Mouse (Mus musculus): Measurements from ENCODE around the gene Rnf157. TPM values are rescaled to one million over a fixed set of nuclear protein-coding genes. Genes with fewer than 3 reads are reported as not detected.
"Not testable (repeated sequence)": the region's sequence is repeated elsewhere in the genome, so short reads cannot be mapped to it uniquely, and the experiment has no call there.

Rnf157 gene
- total RNA-seq, 1 experiment from 2014 or later, result 9.2 TPM

DNA sequence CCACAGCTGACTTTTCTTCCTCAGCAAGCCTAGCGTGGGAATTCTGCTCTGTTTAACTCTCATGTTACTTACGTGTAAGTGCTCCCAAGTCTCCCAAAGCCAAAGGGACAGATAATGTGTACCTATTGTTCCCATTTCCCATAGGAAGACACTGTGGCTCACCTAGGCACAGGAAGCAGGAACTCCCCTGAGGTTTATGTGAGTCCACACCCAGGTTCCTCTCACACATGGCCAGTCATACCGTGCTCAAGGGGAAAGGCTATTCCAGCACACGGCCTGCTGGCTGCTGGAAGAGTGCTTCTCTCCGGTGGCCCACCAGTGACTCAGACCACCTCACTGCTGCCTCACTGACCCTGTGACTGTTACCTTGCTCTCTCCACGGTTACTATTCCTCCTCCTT, 8.3 kb upstream of the Rnf157 start:
- ATAC-seq (replicated peaks; ENCODE audit: low read depth, poor library complexity, severe bottlenecking), result no peak

DNA sequence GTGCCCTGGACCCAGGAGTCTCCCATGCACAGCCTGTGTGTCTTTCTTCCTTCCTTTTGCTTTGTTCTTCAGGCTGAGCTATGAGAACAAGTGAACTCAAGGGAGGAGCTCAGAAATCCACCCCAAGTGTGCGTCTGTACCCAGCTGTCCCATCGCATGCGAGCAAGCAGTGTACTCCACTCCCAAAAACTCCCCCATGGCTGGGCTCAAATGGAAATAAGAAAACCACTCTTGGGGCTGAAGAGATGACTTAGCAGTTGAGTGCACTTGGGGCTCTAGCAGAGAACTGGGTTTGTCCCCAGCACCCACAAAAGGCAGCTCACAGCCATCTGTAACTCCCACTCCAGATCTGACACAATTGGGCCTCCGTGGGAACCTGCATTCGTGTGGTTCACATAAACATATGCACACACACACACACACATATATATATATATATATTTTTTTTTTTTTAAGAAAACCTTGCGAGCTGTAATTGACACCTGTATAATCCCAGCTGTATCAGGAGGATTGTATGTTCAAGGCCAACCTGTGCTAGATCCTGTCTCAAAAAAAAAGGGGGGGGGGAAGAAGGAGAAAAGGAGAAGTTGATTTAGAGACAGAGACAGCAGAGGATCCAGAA, 6.1 kb upstream of the Rnf157 start:
- ATAC-seq (replicated peaks; ENCODE audit: low read depth, poor library complexity, severe bottlenecking), result no peak; the same call in 1 of the 2 replicates

DNA sequence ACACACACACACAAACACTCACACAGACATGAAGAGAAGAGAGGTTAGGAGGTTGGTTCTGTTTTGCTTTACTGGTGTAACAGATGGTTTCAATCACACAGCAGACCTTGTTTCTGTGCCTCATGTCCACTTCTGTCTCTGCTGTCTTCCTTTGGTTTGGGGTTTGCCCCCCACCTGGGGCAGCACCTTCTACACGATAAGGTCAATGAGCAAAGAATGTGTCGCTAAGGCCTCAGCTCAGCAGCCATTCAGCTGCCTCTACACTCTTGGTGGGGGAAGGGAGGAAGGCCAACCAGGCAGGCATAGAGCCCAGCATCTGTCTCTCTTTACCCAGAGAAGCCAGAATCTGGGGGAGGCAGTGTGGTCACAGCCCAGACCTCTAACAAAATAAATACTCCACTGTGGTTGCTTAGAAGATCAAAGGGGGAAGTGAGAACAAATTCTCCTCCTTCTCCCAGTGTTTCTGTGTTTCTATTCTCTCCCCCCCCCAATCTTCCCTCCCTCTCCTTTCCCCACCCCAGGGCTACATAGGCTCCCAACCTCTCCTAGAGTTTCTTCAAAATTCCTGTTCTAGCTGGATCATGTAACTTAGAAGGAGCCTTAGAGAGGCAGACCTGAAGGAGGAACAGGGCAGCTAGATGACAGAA, 5.5 kb upstream of the Rnf157 start:
- ATAC-seq (replicated peaks; ENCODE audit: low read depth, poor library complexity, severe bottlenecking), result peak; percentile 84

GRCm38 (mm10) chr11:116417054-116417453, 4.2 kb upstream of the Rnf157 start:
- ATAC-seq (replicated peaks; ENCODE audit: low read depth, poor library complexity, severe bottlenecking), result no peak

- ATAC-seq (replicated peaks; ENCODE audit: low read depth, poor library complexity, severe bottlenecking), result no peak
Observed at GRCm38 (mm10) chr11:116416196-116416943, 3.5 kb upstream of the Rnf157 start.

GRCm38 (mm10) chr11:116413631-116414022, 795 bp upstream of the Rnf157 start:
- ATAC-seq (replicated peaks; ENCODE audit: low read depth, poor library complexity, severe bottlenecking), result no peak

DNA sequence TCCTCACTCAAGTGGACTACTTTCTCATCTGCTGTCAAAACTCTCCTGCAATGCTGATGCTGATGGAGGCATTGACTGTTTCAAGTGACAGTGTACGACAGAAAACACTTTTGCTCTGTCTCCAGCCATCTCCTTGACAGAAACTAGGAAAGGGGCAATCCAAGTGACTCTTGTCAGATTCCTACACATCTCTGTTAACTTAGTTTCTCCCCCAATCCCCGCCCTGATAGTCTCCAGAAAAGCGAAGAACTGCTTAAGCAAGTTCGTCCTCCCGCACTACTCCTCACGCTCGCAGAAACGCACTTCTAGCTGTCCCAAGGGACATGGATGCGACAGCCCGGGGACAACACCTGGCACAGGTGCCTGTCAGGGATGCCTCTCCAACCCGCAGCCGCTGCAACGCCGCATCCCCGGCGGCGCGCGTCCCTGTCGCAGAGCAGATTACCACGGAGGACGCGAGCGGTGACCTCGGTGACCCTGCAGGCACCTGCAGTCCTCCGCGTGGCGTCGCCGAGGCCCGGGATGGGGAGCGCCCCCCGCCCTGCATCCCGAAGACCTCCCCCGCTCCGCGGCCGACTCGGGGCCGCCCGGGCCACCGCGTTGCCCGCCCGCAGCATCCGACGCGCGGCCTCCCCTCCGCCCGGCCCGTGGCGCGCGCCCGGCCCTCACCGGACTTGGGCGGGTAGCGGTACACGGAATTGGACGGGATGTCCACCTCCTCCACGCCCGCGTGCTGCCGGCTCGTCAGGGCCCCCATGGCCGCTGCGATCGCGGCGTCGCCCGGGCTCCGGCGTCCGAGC, 604 bp downstream of the Rnf157 start:
- 0 out of 2 replicates have a peak, but pooled peaks have one; percentile 23 for ATAC-seq (replicated peaks; ENCODE audit: low read depth, poor library complexity, severe bottlenecking)

DNA sequence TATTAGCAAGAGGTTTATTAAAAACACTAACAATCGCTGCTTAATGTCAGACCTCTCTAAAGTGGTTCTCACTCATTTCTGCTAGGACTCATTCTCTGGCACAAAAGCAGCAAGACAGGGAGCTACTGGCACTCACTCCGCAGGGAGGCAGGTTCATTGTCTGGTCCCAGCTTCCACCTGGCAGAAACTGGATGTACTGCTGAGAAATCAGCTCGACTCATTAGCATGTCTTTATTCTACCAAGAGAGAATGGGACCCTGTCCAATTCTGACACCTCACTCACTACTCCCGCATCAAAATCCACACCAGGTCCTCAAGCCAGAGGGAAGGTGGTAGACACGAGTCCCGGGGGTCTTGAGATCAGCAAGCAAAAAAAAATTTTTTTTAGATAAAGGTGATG, 1.2 kb downstream of the Rnf157 start:
- ATAC-seq (replicated peaks; ENCODE audit: low read depth, poor library complexity, severe bottlenecking), result no peak

DNA sequence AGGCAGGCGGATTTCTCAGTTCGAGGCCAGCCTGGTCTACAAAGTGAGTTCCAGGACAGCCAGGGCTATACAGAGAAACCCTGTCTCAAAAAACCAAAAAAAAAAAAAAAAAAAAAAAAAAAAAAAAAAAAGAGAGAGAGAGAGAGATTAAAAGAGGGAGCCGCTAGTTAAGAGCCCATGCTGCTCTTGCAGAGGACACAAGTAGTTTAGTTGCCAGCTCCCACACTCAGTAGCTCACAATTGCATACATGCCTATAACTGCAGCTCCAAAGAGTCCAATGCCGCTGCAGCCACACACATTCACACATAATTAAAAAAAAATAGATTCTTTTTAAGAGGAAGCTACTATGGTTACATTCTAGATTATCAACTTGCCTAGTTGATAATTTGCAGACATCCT, 2.4 kb downstream of the Rnf157 start:
- not testable (repeated sequence) for ATAC-seq (replicated peaks; ENCODE audit: low read depth, poor library complexity, severe bottlenecking)

DNA sequence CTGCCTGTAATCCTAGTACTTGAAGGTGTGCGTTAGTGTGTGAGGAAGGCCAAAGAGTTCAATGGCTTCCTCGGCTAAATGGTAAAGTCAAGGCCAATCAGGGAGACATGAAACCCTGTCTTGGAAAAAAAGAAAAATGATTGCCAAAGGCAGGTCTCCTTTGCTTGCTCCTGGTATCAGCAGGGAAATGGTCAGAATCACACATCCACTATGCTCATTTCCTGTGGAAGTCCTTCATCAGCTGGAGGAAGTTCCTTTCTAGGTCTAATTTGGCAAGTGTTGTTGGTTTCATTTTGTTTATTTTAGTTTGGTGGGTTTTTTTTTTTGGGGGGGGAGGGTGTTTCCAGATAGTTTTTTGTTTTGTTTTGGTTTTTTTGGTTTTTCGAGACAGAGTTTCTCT, 3.8 kb downstream of the Rnf157 start:
- no peak for ATAC-seq (replicated peaks; ENCODE audit: low read depth, poor library complexity, severe bottlenecking)

DNA sequence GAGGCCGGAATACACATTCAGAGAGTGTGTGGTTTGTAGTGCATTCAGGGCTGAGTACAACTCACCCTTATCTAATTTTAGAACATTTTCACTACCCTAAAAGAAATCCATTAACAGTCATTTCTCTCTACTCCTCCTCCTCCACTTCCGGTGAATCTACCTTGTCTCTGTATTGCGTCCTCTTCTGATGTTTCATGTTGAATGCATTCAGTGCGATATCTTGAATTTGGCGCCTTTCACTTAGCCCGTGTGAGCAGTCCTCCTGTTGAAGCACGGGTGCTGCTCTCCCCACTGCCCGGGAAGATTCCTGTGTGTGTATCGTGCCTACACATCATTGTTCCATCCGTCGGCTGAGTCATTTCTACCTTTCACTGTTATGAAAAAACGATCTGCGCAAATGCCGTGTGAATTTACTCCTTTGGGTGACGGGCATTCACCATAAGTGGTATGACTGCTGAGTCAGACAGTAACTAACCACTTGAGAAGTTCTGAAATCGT, 6.6 kb downstream of the Rnf157 start:
- 0 out of 2 replicates have a peak, but pooled peaks have one; percentile 39 for ATAC-seq (replicated peaks; ENCODE audit: low read depth, poor library complexity, severe bottlenecking)

- ATAC-seq (replicated peaks; ENCODE audit: low read depth, poor library complexity, severe bottlenecking), result no peak
Observed at GRCm38 (mm10) chr11:116405601-116406000, 7.2 kb downstream of the Rnf157 start.

DNA sequence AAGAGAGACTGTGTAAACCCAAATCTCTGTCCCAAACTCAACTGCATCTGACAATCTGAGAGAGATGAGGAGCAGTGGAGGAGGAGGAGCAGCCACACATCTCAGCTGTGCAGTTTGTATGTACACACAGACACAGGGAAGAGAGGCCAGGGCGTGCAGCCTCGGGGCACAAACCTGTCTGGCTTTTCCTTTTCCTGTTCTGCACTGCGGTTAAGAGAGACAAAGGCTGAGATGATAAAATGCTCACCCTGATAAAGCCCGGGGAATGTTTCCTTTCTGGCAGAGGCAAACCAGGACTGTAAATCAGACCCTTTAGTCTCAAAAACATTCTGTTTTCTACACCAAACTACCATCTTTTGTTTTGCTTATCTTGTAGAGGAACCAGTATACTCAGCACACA, 12.3 kb downstream of the Rnf157 start:
- peak; percentile 50 for ATAC-seq (replicated peaks; ENCODE audit: low read depth, poor library complexity, severe bottlenecking)

GRCm38 (mm10) chr11:116398348-116398677, 14.5 kb downstream of the Rnf157 start:
- ATAC-seq (replicated peaks; ENCODE audit: low read depth, poor library complexity, severe bottlenecking), result no peak

DNA sequence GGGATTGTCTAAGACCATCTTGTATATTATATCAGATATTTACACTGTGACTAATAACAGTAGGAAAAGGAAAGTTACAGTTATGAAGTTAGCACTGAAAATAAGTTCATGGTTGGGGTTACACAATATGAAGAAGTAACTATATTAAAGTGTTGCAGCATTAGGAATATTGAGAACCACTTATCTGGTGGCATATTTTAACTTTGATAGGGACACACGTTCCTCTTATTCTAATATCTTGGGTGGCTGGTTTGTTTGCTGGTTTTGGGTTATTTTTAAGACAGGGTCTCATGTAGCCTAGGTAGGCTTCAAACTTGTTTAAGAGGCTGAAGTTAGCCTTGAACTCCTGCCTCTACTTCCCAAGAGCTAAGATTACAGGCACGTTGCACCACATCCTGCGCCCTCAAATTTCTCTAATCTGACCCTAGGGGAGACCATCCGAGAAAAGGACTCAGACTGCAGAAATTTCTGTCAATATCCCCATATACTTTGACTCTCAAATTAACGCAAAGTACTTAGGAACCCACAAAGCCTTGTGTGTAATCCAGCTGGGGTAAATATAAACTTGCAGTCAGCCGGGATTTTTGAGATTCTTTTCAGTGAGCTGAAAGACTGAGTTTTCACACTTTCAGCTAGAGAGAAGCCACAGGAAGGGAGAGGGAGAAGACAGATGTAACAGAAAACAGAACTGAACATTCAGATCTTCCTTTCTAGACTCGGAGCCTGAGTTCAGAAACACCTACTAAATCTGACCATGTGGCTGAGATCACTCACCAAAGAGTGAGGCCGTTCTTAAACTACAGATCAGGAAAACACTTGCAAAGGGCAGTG, 15.1 kb downstream of the Rnf157 start:
- ATAC-seq (replicated peaks; ENCODE audit: low read depth, poor library complexity, severe bottlenecking), result no peak

GRCm38 (mm10) chr11:116396934-116397330, 15.9 kb downstream of the Rnf157 start:
- no peak for ATAC-seq (replicated peaks; ENCODE audit: low read depth, poor library complexity, severe bottlenecking)

DNA sequence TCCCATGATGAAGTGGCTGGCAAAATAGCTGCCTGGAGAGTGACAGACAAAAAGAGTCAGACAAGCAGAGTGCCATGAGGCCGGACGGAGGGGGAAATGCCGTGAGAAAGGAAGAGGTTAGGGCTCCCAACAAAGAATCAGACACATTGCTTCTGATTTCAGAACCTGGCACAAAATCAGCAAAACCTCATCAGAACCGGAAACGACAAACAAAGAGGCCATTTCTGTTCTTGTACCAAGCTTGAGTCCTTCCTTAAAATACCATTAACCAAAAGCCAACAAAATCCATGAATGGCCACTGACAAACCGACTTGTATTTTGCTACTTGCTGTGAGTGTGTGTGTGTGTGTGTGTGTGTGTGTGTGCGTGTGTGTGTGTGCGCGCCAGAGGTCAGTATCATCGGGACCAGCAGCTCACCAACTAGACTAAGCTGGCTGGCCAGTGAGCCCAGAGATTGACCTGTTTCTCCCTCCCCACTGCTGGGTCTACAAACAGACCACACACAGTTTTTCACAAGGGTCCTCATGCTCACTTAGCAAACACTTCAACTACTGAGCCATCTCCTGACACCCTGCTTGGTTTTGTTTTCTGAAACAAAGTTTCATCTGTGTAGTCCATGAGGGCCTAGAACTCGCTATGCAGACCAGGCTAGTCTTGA, 16.4 kb downstream of the Rnf157 start:
- ATAC-seq (replicated peaks; ENCODE audit: low read depth, poor library complexity, severe bottlenecking), result no peak

DNA sequence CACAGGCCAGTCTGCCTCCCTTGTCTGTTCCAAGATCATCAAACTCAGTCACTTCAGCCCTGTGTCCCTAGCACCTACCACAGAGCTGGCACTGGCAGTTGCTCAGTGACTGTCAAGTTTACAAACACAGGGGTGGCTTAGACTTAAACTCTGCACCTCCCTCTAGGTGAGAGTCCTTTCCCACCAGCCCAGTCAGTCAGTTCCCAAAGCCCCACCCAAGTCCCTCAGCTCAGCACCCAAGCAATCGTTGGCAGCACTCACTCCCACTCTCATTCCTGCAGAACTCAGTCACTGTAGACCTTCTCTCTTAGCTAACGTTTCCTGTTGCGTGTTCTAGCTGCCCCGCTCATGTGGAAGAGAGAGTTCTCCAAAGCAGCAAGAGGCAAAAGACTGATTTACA, 18.1 kb downstream of the Rnf157 start:
- ATAC-seq (replicated peaks; ENCODE audit: low read depth, poor library complexity, severe bottlenecking), result peak; percentile 42

Measured in common myeloid progenitor, adult 5-6 weeks (primary cell).